Mouse (Mus musculus) liver, embryonic 11.5 days (tissue): ENCODE measurements around the gene Tmem200a. TPM values are rescaled to one million over a fixed set of nuclear protein-coding genes. Genes with fewer than 3 reads are reported as not detected.

ENCODE experiments used
- ATAC-seq: fragments of 200-750 bp; cut with Nextera tagmentation; replicated peaks from 2 replicates; pipeline ENCODE4 v1.8.0; 2017; ENCODE audit warnings: moderate number of reproducible peaks, mild to moderate bottlenecking, moderate TSS enrichment, moderate library complexity; ENCODE audit not compliant: low FRiP score
- DNase-seq: peaks from one replicate; pipeline ENCODE4 v3.0.0-alpha.2; 2017; ENCODE audit warnings: low spot score
- H3K27ac ChIP-seq: fragments of 300-500 bp; sonication (generic); 2 replicates; pipeline ENCODE4 v1.5.1; 2014; ENCODE audit warnings: mild to moderate bottlenecking, low read depth, low read length, control low read depth
- H3K27me3 ChIP-seq: fragments of 300-500 bp; sonication (generic); replicated peaks from 2 replicates; pipeline ENCODE4 v1.6.1; 2014; ENCODE audit warnings: low read length, mixed read lengths; ENCODE audit not compliant: control insufficient read depth, insufficient read depth
- H3K36me3 ChIP-seq: fragments of 300-500 bp; sonication (generic); 2 replicates; pipeline ENCODE4 v1.6.1; 2014; ENCODE audit warnings: mild to moderate bottlenecking, low read length, moderate library complexity, mixed read lengths; ENCODE audit not compliant: control insufficient read depth, insufficient read depth
- H3K4me1 ChIP-seq: fragments of 300-500 bp; sonication (generic); replicated peaks from 2 replicates; pipeline ENCODE4 v1.6.1; 2014; ENCODE audit warnings: low read length, mixed read lengths; ENCODE audit not compliant: control insufficient read depth, insufficient read depth
- H3K4me2 ChIP-seq: fragments of 300-500 bp; sonication (generic); 2 replicates; pipeline ENCODE4 v1.6.1; 2014; ENCODE audit warnings: mild to moderate bottlenecking, control low read depth, moderate library complexity
- H3K4me3 ChIP-seq: fragments of 300-500 bp; sonication (generic); 2 replicates; pipeline ENCODE4 v1.5.1; 2014; ENCODE audit warnings: low read depth, low read length, control low read depth
- H3K9ac ChIP-seq: fragments of 300-500 bp; sonication (generic); 2 replicates; pipeline ENCODE4 v1.6.1; 2014; ENCODE audit warnings: low read depth, low read length, control low read depth
- H3K9me3 ChIP-seq: fragments of 300-500 bp; sonication (generic); 2 replicates; pipeline ENCODE4 v1.6.1; 2016; ENCODE audit warnings: low read length, inconsistent platforms, mixed read lengths; ENCODE audit not compliant: control insufficient read depth
- WGBS: fragments of 180-500 bp; shearing (Covaris S2); extraction: QIAGEN DNeasy Blood & Tissue Kit; methylation state at CpG from one replicate; pipeline ENCODE4 v1.1.7; 2014; 5-methylcytosine and 5-hydroxymethylcytosine counted together
- polyA plus RNA-seq: library from polyadenylated mRNA; unstranded; fragments of >200 nt; fragmentation: Nextera tagmentation; extraction: Ambion mirVana; gene quantifications from 2 replicates; pipeline ENCODE4 v1.2.1, GENCODE M21; 2014

The Tmem200a gene
- polyA plus RNA-seq, 1 experiment from 2014 or later, result 2.1 TPM

- Histone ChIP-seq H3K4me2 (no peak overlapping the region), H3K36me3 (no peaks in the 10 kb centered on the region), H3K4me3 (no peak overlapping the region), H3K4me1 (no peaks in the 10 kb centered on the region), H3K27ac (no peak overlapping the region), H3K9ac (no peak overlapping the region), H3K9me3 (no peaks in the 10 kb centered on the region), H3K27me3 (no peaks in the 10 kb centered on the region)
- DNase-seq (no peak), ATAC-seq (no peak)
- 79% methylated on average over 6 of the region's 6 CpGs for WGBS
Observed at GRCm38 (mm10) chr10:26005471-26005870, 73.4 kb downstream of the Tmem200a start.

- WGBS, result 87% methylated on average over 2 of the region's 2 CpGs
- H3K4me3 ChIP-seq, result no peak overlapping the region
- no peaks in the 10 kb centered on the region for H3K4me1 ChIP-seq
Observed at GRCm38 (mm10) chr10:26000893-26001292, 78.0 kb downstream of the Tmem200a start.

GRCm38 (mm10) chr10:25999291-25999930, 79.4 kb downstream of the Tmem200a start:
- no peaks in the 10 kb centered on the region for H3K4me1 ChIP-seq
- no peak for ATAC-seq
- no peaks in the 10 kb centered on the region for H3K27me3 ChIP-seq
- WGBS, result 82% methylated on average over 5 of the region's 5 CpGs
- H3K27ac ChIP-seq, result no peak overlapping the region
- H3K4me2 ChIP-seq, result no peak overlapping the region
- no peaks in the 10 kb centered on the region for H3K9me3 ChIP-seq
- no peak overlapping the region for H3K9ac ChIP-seq
- H3K36me3 ChIP-seq, result no peaks in the 10 kb centered on the region
- DNase-seq, result no peak
- H3K4me3 ChIP-seq, result no peak overlapping the region

More at GRCm38 (mm10) chr10:26000893-26001292, 78.0 kb downstream of the Tmem200a start:
- no peaks in the 10 kb centered on the region for H3K9me3 ChIP-seq
- H3K27ac ChIP-seq, result no peak overlapping the region
- no peaks in the 10 kb centered on the region for H3K36me3 ChIP-seq
- no peak overlapping the region for H3K9ac ChIP-seq
- no peak for DNase-seq
- H3K27me3 ChIP-seq, result no peaks in the 10 kb centered on the region
- no peak for ATAC-seq
- no peak overlapping the region for H3K4me2 ChIP-seq

GRCm38 (mm10) chr10:25984056-25984455, 94.8 kb downstream of the Tmem200a start:
- 60% methylated on average over 2 of the region's 2 CpGs for WGBS
- no peak for DNase-seq
- Histone ChIP-seq H3K4me1 (no peaks in the 10 kb centered on the region), H3K27me3 (no peaks in the 10 kb centered on the region), H3K36me3 (no peaks in the 10 kb centered on the region), H3K4me2 (no peak overlapping the region), H3K4me3 (no peak overlapping the region), H3K27ac (no peak overlapping the region), H3K9ac (no peak overlapping the region), H3K9me3 (no peaks in the 10 kb centered on the region)
- ATAC-seq, result no peak

- WGBS, result 70% methylated on average over 1 of the region's 1 CpGs
- ATAC-seq, result no peak
Observed at GRCm38 (mm10) chr10:25982617-25983016, 96.2 kb downstream of the Tmem200a start.

GRCm38 (mm10) chr10:25962863-25963262, 116.0 kb downstream of the Tmem200a start:
- H3K9ac ChIP-seq, result no peak overlapping the region
- no peaks in the 10 kb centered on the region for H3K36me3 ChIP-seq
- H3K4me3 ChIP-seq, result no peak overlapping the region
- no peaks in the 10 kb centered on the region for H3K27me3 ChIP-seq
- no peaks in the 10 kb centered on the region for H3K9me3 ChIP-seq
- no peaks in the 10 kb centered on the region for H3K4me1 ChIP-seq
- DNase-seq (no peak), ATAC-seq (no peak)
- no peak overlapping the region for H3K4me2 ChIP-seq
- no peak overlapping the region for H3K27ac ChIP-seq
- WGBS, result 46% methylated on average over 4 of the region's 4 CpGs

More at GRCm38 (mm10) chr10:25982617-25983016, 96.2 kb downstream of the Tmem200a start:
- H3K4me2 ChIP-seq, result no peak overlapping the region
- H3K9ac ChIP-seq, result no peak overlapping the region
- H3K4me3 ChIP-seq, result no peak overlapping the region
- no peak overlapping the region for H3K27ac ChIP-seq
- no peaks in the 10 kb centered on the region for H3K9me3 ChIP-seq
- H3K27me3 ChIP-seq, result no peaks in the 10 kb centered on the region
- no peak for DNase-seq
- H3K4me1 ChIP-seq, result no peaks in the 10 kb centered on the region
- H3K36me3 ChIP-seq, result no peaks in the 10 kb centered on the region

- 76% methylated on average over 2 of the region's 2 CpGs for WGBS
- no peak overlapping the region for H3K4me3 ChIP-seq
- no peak overlapping the region for H3K9ac ChIP-seq
- no peaks in the 10 kb centered on the region for H3K4me1 ChIP-seq
- H3K36me3 ChIP-seq, result no peaks in the 10 kb centered on the region
- ATAC-seq, result no peak
- H3K27me3 ChIP-seq, result no peaks in the 10 kb centered on the region
- DNase-seq, result no peak
- H3K27ac ChIP-seq, result no peak overlapping the region
- H3K4me2 ChIP-seq, result no peak overlapping the region
- H3K9me3 ChIP-seq, result no peaks in the 10 kb centered on the region
Observed at GRCm38 (mm10) chr10:25961066-25961465, 117.8 kb downstream of the Tmem200a start.

GRCm38 (mm10) chr10:25958762-25959753, 119.8 kb downstream of the Tmem200a start:
- no peaks in the 10 kb centered on the region for H3K36me3 ChIP-seq
- 51% methylated on average over 3 of the region's 3 CpGs for WGBS

More at GRCm38 (mm10) chr10:25958762-25959753, 119.8 kb downstream of the Tmem200a start:
- no peaks in the 10 kb centered on the region for H3K9me3 ChIP-seq
- H3K9ac ChIP-seq, result no peak overlapping the region
- H3K4me1 ChIP-seq, result no peaks in the 10 kb centered on the region
- DNase-seq (no peak), ATAC-seq (no peak)
- H3K4me2 ChIP-seq, result no peak overlapping the region
- H3K27ac ChIP-seq, result no peak overlapping the region
- H3K4me3 ChIP-seq, result no peak overlapping the region
- no peaks in the 10 kb centered on the region for H3K27me3 ChIP-seq
